Mouse (Mus musculus) NIH3T3 (cell line): ENCODE measurements around the gene Zfp384.
"Not testable (repeated sequence)": the region's sequence is repeated elsewhere in the genome, so short reads cannot be mapped to it uniquely, and the experiment has no call there.

Source experiments
- DNase-seq: peaks from one replicate; pipeline ENCODE4 v3.0.0-alpha.2; 2012; ENCODE audit warnings: low read depth

Zfp384 gene

DNA sequence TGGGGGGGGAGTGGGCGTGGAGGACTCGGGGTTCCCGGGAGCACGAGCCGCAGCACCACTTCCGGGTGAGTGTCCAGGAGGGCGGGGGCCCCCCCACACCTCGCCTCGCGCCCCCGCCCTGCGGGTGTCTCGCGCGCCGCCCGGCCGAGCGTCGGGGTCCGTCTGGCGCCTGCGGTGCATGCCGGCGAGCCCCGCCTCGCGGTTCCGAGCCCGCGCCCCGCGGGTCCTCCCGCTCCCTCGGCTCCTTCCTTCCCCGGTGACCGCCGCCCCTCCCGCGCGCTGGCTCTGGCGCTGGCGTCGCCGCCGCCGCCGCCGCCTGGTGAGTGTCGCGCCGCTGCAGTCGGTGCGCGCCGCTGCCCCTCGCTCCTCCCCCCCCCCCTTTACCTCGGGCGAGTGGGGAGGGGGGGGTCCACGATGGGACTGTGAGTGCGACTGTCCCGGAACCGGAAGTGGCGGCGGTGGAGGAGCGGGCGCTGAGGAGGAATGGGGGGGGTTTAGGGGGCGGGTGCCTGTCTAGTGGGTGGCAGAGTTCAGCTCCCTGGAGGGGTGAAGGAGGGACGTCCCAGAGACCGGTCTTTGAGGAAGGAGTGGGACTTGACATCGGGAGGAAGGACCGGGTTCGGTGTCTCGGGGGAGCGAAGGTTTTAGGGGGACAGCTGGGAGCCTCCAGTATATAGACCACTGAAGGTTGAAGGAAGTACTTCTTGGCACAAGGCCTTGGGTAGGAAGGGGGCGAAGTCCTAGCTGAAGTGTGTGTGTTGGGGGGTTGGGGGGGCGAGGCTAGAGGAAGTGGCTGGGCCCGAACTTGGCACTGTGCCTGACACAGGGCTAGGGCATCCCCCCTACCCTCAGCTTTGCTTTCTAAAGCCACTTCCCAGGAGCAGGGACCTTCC is 482 bp downstream of the Zfp384 start:
- peak; percentile 90 for DNase-seq

DNA sequence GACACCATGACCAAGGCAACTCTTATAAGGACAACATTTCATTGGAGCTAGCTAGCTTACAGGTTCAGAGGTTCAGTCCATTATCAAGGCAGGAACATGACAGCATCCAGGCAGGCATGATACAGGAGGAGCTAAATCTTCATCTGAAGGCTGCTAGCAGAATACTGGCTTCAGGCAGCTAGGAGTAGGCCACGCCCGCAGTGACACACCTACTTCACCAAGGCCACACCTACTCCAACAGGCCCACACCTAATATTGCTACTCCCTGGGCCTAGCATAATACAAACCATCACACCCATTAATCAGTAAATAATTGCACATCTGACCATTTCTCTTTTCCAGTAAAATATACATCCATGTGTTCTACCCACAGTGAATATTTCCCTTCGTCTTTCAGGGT is 8.7 kb downstream of the Zfp384 start:
- DNase-seq, result no peak

DNA sequence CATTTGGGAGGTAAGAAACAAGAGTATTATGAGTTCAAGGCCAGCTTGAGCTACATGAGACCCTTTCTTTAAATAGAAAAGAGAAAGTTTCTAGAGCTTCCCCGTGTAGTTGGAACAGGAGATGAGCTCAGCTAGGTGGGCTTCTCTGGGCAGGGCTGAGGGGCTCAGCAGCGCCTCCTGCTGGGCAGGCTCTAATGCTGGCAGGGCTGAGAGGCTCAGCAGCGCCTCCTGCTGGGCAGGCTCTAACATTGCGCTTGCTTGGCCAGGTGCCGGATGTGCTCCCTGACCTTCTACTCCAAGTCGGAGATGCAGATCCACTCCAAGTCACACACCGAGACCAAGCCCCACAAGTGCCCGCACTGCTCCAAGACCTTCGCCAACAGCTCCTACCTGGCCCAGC is 21.6 kb downstream of the Zfp384 start:
- peak; percentile 66 for DNase-seq

DNA sequence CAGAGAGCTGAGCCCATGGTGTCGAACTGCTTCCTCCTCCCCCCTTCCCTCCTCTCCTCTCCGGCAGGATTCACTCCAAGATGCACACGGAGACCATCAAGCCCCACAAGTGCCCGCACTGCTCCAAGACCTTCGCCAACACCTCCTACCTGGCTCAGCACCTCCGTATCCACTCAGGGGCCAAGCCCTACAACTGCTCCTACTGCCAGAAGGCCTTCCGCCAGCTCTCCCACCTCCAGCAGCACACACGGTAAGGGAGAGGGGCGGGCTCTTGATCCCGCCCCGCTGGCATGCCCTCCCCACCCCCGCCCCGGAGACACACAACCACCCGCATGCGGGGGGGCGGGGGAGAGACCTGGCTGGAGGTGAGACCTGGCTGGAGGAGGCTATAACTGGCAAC is 22.7 kb downstream of the Zfp384 start:
- no peak for DNase-seq

DNA sequence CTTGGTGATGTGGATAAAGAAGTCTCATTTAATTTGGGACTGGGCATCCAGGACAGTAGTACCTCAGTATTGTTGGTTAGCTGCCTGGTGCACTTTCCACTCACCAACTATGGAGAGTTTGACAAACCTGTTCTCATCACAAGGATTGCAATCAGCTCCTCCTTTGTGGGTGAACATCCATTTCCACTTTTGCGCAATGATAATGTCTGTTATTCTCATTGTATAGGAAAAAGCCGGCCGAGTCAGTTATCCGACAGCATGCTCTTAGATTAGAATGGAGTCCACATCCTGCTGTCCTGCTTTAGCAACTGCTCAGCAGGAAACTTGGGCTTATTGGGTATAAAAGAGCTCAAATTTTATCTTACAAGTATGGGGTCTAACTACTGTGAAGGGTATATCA is 29.7 kb downstream of the Zfp384 start:
- DNase-seq, result no peak

DNA sequence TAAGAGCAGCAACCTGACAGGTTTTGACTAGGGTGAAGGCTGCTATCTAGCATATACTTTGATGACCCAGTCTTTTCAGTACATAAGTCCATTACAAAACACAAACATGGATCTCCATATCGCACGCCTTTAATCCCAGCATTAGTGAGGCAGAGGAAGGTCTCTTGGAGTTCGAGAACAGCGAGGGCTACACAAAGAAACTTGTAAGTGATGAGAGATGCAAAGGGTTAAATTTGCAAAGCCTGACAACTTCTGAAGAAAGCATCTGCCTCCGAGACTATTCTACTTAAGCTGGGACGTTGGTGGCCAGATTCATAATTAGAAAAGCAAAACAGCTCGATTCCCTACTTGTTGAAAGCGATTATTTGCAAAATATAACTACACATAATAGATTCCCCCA is 30.2 kb downstream of the Zfp384 start:
- no peak for DNase-seq

DNA sequence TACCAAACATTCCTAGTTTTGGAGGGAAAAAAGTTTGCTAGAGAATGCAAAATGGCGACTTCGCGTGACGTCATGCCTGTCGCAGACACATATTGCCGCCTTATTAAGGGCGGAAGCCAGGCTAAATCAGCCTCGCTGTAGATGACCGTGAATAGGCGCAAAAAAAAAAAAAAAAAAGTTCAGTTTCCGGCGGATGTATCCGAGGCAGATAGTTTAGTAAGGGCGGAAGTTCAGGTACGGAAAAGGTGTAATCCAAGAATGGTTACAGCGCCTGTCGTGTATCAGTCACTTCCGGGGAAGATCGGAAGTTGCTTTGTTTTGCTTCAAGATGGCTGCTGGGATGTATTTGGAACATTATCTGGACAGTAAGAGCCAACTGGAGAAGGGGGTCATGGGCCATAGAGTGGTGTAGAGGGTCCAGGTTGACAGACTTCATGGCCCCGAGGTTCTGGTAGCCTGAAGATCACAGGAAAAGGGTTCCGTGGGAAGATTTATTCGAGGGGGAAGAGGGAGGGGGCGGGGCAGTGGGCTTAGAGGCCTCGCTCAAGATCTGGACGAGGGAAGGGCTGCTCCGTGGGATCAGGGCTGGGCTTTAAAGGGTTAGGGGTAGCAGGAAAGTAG is 30.7 kb downstream of the Zfp384 start, which contains the start of gene Ing4:
TSS of gene Ing4 (plus strand) at position 228 of the 621 bp plus-strand sequence.
- DNase-seq, result peak; percentile 98

DNA sequence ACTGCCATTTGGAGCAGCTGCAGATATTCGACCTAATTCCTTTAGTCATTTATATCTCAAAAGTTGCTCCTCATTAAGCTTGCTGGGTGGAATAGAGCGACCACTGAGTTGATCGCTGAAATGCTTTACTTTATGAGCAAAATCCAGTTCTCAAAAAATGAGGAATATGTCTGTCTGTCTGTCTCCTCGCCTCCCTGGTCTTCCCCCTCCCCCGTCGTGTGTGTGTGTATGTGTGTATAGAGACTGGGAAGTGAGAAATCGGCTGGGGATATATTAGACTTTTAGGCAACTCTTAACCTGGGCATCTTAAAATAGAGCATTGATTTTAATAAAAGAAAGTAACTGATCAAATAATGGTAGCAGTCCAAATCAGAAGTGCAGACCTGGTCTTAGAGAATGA is 31.3 kb downstream of the Zfp384 start:
- DNase-seq, result no peak

DNA sequence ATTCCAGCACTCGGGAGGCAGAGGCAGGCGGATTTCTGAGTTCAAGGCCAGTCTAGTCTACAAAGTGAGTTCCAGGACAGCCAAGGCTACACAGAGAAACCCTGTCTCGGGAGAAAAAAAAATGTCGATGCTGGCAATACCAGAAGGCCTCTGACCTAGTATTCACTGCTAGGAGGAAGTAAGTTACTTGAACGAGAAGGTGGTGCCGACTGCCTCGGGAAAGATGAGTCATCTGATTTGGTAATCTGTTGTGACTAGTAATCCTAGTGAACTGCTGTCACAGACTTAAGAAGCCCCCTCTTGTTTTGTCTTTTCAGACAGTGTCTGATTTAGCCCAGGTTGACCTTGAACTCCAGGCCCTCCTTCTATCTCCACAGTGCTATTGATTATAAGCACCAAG is 32.1 kb downstream of the Zfp384 start:
- DNase-seq, result no peak

DNA sequence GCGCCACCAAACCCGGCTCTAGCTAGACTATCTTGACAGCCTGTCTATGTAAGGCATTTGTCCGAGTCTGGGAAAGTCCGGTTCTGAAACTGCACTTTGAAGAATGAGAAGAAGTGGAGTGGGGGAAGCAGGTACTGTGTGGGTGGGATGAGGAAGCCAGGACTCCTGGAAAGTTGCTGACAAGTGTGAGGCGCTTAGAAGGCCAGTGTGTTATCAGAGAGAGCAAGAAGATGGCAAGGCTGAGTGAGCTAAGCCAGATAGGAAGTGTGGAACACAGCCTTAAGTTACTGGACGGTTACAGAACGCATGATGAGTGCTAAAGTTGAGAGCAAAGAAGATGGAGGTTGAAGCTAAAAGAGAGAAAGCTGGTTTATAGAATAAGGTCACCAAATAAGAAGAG is 33.1 kb downstream of the Zfp384 start:
- no peak for DNase-seq

DNA sequence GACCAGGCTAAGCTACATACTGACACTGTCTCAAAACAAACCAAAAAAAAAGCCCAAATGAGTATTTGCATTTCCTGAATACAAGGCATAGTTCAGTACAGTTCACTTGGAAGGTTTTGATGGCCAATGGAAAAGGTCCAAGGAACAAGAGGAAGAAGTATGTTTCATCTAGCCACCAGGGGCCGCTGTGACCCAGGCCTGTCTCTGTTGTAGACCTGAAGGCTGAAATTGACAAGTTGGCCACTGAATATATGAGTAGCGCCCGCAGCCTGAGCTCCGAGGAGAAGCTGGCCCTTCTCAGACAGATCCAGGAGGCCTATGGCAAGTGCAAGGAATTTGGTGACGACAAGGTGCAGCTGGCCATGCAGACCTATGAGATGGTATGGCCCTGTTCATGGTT is 37.7 kb downstream of the Zfp384 start:
- peak; percentile 92 for DNase-seq

DNA sequence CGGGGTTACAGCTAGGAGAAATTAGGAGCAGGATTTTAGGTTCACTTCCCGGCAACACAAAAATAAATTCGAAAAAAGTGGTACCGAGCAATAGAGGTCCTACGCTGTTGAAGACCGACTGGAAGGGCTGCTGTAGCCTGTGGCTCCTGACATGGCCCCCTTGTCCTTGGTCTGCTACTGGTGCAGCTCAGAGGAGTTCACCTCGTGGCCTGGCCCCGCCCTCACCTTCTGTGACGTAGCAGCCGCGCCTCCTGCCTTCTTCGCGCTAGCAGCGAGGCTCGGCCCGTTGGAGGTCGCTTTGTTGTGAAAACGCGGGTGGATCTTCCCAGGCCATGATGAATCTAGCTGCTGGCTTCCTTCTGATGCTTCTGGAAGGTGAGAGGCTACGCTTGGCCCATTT is 40.7 kb downstream of the Zfp384 start, which contains the start of gene Acrbp:
TSS of gene Acrbp (plus strand) at position 12 of the 400 bp plus-strand sequence.
- DNase-seq, result no peak

DNA sequence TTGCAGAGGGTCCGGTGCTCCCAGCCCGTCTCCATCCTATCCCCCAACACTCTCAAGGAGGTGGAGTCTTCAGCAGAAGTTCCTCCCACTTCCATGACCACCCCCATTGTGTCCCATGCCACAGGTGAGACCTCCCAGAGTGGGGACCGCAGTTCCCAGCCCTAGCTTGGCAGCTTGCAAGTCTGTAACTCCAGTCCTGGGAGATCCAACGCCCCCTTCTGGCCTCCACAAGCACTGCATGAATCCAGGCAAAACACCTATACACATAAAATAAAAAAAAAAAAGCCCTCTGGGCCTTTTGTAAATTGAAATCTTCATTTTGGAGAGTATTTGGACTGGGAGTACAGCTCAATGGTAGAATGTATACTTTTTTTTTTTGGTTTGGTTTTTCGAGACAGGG is 42.3 kb downstream of the Zfp384 start:
- peak; percentile 57 for DNase-seq

DNA sequence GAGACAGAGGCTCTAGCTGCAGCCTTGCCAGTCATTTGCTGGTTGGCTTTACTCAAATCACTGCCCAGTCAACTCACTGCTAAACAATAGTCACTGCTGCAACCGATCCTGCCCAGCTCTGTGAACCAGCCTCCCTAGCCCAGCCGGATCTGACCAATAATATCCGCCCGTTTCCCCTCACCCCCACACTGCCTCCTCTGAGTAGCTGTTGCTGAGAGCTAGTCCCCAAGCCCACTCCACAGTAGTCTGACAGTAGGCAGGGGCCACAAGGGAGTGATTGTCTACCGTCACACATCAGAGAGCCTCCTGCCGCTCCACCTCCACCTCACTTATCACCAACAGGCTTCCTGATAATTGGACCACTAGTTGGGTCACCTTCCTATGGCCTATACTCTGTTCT is 52.5 kb downstream of the Zfp384 start:
- no peak for DNase-seq

DNA sequence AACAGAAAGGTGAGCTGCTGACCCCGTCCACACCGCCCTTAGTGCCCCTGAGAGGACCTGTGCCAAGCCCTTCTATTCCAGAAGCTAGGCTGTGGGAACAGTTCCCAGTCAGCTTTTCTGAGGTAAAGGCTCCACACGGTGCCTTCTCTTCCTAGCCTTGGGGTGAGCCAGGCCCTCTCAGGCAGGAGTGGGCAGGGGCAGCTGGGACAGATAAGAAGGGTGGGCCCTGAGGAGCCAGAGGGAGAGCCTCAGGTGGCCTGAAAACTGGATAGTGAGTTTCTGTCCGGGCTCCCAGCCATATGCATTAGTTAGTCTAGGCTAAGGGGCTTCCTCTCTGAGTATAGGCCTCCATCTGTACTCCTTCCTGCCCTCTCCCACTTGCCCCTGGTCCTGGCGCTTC is 53.6 kb downstream of the Zfp384 start:
- DNase-seq, result no peak

DNA sequence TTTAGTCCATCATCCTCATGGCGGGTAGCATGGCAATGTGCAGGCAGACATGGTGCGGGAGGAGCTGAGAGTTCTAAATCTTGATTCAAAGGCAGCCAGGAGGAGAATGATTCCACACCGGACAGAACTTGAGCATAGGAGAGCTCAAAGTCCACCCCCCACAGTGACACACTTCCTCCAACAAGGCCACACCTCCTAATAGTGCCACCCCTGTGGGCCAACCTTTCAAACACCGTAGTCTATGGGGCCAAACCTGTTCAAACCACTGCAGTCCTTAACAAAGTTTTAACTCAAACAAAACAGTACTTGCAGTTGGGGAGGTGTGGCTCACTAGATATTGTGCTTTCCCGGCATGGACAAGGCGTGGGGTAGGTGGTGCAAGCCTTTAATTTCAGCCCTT is 55.0 kb downstream of the Zfp384 start:
- no peak for DNase-seq

DNA sequence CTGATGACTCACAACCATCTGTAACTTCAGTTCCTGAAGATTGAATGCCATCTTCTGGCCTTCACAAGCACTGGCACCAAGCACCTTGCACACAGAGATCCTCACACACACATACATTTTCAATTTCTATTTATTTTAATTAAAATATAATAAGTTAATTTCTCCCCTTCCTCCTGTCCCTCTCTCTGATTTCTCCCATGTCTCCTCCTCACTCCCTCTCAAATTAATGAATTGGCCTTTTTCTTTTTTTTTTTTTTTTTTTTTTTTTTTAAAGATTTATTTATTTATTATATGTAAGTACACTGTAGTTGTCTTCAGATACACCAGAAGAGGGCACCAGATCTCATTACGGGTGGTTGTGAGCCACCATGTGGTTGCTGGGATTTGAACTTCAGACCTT is 56.3 kb downstream of the Zfp384 start:
- DNase-seq, result not testable (repeated sequence)

DNA sequence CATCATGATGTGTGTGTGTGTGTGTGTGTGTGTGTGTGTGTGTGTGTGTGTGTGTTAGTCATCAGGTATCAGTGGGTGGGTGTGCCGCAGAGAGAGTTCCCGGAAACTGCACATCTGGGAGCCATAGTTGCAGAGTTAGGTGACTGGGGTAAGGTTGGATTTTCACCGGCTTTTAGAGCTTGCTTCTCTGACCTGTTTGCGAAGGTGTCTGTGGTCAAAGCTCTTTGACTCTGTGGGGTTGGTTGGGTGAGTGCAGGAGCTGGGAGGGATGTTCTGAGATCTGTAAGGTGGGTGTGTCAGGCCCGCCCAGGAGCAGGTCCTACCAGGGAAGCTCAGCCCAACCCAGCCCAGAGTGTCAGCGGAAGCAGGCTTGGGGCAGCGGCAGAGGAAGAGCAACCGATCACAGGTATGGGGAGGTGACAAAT is 58.6 kb downstream of the Zfp384 start, which contains the start of gene Lpar5:
TSS of gene Lpar5 (plus strand) at position 350 of the 425 bp plus-strand sequence.
- DNase-seq, result no peak

DNA sequence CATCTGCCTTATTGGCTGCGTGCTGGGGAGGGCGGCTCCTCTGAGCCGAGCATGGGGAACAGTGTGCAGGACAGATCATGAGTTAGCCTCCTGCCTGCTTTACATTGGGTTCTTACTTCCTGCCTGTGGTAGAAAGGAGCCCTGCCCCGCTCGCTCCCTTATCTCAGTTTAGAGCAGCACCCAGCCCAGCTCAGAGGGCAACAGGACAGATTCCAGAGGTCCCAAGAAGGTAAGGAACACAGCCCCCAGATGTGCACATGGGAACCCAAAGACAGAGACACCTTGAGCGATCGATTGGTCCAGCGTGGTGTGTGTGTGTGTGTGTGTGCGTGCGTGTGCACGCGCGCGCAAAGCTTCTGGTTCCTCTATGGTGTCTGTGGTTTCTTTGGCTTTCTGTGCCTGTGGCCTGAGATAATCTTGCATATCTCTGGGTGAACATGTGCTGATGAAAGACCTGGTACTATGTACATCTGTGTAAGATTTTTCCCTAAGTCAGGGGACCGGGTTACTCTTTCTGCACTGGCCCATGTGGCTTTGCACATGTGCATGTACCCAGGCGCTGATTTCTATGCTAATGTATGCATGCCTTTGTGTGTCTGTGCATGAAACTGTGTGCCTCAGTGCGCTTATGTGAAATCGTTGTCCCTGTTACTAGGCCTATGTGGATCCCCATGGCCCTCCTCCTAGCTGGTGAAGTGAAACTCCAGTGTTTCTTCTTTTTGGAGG is 62.4 kb downstream of the Zfp384 start:
- DNase-seq, result no peak

DNA sequence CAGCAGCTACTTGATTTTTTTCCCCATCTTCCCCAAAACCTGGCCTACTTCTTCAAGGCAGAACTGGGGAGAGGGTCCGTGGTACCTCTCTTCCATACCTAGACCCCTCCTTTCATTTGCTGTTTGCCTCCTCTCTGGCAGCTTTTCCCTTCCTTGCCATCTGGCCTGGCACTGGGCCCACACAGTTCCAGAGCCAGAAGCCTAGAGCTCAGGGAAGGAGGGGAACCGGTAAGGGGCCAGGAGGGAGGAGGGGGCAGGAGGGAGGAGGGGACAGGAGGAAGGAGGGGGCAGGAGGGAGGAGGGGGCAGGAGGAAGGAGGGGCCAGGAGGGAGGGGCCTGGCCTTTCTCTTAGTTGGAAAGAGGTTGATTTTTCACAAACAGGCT is 62.9 kb downstream of the Zfp384 start:
- DNase-seq, result peak; percentile 64

DNA sequence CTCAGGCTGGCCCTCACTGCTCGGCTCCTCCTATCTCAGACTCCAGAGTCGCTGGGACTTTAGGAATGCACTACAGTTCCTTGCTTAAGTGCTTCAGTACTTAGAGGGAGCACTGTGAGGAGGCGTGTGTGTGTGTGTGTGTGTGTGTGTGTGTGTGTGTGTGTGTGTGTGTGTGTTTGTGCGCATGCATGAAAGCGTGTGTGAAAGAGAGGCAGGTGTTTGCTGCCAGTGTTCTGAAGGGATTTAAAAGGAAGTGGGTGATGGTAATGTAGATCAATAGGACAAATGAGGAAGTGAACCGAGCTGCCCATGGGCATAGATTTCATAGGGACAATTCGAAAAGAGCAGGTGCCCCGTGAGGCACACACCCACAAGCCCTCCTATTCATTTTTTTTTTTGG is 64.9 kb downstream of the Zfp384 start:
- no peak for DNase-seq

DNA sequence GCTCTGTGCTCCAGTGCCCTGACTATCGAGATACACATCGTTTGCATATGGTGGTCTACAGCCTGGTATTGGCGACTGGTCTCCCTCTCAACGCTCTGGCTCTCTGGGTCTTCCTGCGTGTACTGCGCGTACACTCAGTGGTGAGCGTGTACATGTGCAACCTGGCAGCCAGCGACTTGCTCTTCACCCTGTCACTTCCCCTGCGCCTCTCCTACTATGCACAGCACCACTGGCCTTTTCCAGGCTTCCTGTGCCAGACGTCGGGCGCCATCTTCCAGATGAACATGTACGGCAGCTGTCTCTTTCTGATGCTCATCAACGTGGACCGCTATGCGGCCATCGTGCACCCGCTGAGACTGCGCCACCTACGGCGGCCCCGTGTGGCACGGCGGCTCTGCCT is 72.4 kb downstream of the Zfp384 start:
- DNase-seq, result no peak
